Mouse (Mus musculus) adipocyte (in vitro differentiated cells): ENCODE results near the gene Bsdc1.
"Not testable (repeated sequence)": the region's sequence is repeated elsewhere in the genome, so short reads cannot be mapped to it uniquely, and the experiment has no call there.

ENCODE experiments used
- DNase-seq: peaks from one replicate; pipeline ENCODE4 v3.0.0-alpha.2; 2016; ENCODE audit warnings: low spot score

Bsdc1 gene

GRCm38 (mm10) chr4:129461183-129461960, at the start of gene Bsdc1:
Gene Bsdc1 (plus strand): TSS chr4:129461581.
- DNase-seq, result peak; percentile 100

- DNase-seq, result no peak
These were observed 45.5 kb upstream of the Bsdc1 start for GRCm38 (mm10) chr4:129415892-129416291.

GRCm38 (mm10) chr4:129416478-129416877, 44.9 kb upstream of the Bsdc1 start:
- DNase-seq, result no peak

GRCm38 (mm10) chr4:129418321-129418720, 43.1 kb upstream of the Bsdc1 start:
- no peak for DNase-seq

GRCm38 (mm10) chr4:129440340-129441063, 20.9 kb upstream of the Bsdc1 start, which contains the start of gene Zbtb8b:
Gene Zbtb8b (minus strand): TSS chr4:129440853.
- DNase-seq, result no peak

- DNase-seq, result no peak
These were observed 20.2 kb upstream of the Bsdc1 start for GRCm38 (mm10) chr4:129441145-129441544.

- DNase-seq, result no peak
These were observed 14.0 kb upstream of the Bsdc1 start for GRCm38 (mm10) chr4:129447360-129447759.

- DNase-seq, result no peak
These were observed 13.4 kb upstream of the Bsdc1 start for GRCm38 (mm10) chr4:129447778-129448563.

GRCm38 (mm10) chr4:129448713-129449112, 12.7 kb upstream of the Bsdc1 start:
- no peak for DNase-seq

GRCm38 (mm10) chr4:129450851-129451250, 10.5 kb upstream of the Bsdc1 start:
- DNase-seq, result no peak

- DNase-seq, result no peak
These were observed 9.8 kb upstream of the Bsdc1 start for GRCm38 (mm10) chr4:129451471-129452169.

- peak; percentile 88 for DNase-seq
These were observed 6.1 kb upstream of the Bsdc1 start for GRCm38 (mm10) chr4:129455265-129455664.

- peak; percentile 38 for DNase-seq
These were observed 5.3 kb upstream of the Bsdc1 start for GRCm38 (mm10) chr4:129456126-129456525.

- DNase-seq, result not testable (repeated sequence)
These were observed 4.1 kb upstream of the Bsdc1 start for GRCm38 (mm10) chr4:129457311-129457710.

GRCm38 (mm10) chr4:129459726-129460125, 1.7 kb upstream of the Bsdc1 start:
- DNase-seq, result no peak

- no peak for DNase-seq
These were observed 576 bp upstream of the Bsdc1 start for GRCm38 (mm10) chr4:129460827-129461182.

- DNase-seq, result peak; percentile 22
These were observed 737 bp downstream of the Bsdc1 start for GRCm38 (mm10) chr4:129462118-129462517.

- DNase-seq, result no peak
These were observed 2.0 kb downstream of the Bsdc1 start for GRCm38 (mm10) chr4:129463097-129464059.

GRCm38 (mm10) chr4:129464286-129464815, 3.0 kb downstream of the Bsdc1 start:
- DNase-seq, result no peak

GRCm38 (mm10) chr4:129476047-129476446, 14.7 kb downstream of the Bsdc1 start:
- no peak for DNase-seq
